Mouse (Mus musculus): ENCODE measurements at regions not wholly inside any gene's neighbourhood (a gene's known extent, or its start where the extent isn't known, plus 50 kb on each side); places are given as distances from the start of the nearest gene placed in this dataset.
"Not testable (repeated sequence)": the region's sequence is repeated elsewhere in the genome, so short reads cannot be mapped to it uniquely, and the experiment has no call there.

DNA sequence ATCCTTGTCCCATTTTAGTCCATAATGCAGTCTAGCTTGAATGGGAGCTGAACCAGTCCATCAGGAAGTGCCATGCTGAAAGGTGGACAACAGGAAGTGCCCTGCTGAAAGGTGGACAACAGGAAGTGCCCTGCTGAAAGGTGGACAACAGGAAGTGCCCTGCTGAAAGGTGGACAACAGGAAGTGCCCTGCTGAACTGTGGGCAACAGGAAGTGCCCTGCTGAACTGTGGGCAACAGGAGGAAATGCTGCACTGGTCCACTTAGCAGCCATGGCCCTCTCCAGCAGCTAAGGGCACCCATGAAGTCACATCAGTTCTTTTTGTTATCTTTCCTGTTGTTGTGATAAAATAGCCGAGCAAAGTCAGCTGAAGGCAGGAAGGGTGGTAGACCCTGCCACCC lies 112.1 kb upstream of the Rybp start:
- intact Hi-C loops (cut with DNase I); DNase-seq: not testable (repeated sequence)

DNA sequence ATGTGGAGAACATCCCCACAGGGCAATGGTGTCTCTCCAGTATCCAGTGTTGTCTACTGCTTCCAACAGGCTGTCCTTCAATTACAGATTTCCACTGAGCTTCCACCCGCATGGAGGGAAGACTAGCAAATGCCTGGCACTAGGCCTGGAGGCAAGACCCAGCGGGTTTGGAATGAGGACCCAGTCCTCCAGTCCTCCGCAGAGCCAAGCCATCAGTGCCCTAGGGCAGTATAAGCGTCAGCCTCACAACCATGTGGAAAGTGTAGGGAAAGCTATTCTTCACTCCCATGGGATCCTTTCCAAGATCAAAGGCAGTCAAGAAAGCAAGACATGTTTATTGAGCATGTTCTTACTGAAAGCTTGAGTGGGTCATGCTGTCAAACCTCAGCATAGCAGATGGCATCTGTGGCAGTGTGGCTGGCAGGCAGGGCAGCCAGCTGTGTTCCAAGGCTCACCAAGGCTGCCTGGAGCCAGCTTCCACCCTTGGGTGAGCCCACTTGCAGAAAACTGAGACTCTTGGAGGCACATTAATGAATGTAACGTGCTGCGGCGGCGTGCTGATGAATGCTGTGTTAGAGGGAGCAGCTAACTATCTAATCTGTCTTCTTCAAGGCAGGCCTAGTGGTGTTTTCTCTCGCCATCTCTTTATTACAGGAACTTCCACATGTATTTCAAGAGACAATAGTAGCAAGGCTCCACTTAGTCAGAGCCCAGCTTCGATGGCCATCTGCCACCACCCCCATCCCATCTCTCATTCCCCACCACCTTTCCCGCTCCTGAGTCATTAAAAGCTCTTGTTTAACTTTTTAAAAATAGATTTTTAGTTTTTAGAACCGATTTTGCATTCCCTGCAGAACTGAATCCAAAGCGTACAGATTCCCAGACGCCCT lies 109.3 kb upstream of the Rybp start:
- intact Hi-C loops (cut with DNase I): no loop called here
- DNase-seq: no peak

- no peak for DNase-seq
- intact Hi-C loops (cut with DNase I): no loop called here
These were observed 103.1 kb upstream of the Rybp start for GRCm38 (mm10) chr6:100390258-100390910.

DNA sequence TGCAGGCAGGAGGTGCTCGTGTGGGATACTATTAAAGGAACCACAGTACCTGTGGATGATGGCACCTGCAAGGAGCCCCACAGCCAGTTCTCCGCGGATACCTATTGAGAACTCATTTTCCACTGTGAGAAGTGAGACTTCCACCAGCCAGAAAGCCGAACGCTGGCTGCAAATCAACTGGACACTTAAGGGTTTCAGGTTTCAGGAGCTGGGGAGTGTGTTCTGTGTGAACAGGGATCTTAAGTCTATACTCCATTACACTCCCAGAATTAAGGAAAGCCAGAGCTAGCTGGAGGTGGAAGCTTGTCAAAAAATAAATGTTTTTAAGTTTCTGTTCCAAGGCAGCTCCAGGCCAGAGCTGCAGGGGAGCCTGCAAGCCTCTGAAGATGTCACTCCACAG lies 99.8 kb upstream of the Rybp start:
- no peak for DNase-seq
- intact Hi-C loops (cut with DNase I): no loop called here

DNA sequence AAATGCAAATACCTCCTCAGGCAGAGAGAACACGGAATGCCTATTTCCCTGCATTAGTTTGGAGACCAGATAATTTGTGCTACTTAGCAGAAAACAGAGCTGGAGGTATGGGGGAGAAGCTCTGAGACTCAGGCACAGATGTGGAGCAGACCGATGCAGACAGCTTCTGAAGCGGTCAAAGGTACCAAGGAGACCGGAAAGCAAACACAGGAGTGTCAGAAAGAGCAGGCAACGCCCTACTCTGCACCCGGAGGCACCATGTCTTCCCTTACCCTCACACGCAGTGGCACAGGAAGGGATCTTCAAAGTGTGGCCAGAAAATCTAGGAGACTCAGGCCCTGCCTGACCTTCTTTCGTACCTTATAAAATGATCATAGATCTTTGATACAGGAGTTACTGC lies 98.4 kb upstream of the Rybp start:
- intact Hi-C loops (cut with DNase I): no loop called here
- no peak for DNase-seq

DNA sequence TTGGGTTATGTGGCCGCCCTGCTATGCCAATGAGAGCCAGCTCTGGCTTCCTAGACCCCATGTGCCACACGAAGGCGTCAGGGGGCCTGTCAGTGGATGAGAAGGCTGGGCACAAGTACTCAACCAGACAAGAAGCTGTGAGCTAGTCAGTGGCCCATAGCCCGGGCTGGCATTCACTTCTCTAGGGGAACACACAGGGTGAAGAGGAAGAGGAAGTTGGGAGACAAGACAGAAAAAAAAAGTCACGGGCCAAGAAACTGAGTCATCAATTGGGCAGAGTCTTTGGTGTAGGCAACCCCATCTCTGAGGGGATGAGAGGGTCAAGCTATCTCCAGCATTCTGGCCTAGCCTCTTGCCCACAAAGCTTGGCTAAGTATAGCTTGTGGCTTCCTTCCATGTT lies 93.8 kb upstream of the Rybp start:
- no peak for DNase-seq
- intact Hi-C loops (cut with DNase I): no loop called here

DNA sequence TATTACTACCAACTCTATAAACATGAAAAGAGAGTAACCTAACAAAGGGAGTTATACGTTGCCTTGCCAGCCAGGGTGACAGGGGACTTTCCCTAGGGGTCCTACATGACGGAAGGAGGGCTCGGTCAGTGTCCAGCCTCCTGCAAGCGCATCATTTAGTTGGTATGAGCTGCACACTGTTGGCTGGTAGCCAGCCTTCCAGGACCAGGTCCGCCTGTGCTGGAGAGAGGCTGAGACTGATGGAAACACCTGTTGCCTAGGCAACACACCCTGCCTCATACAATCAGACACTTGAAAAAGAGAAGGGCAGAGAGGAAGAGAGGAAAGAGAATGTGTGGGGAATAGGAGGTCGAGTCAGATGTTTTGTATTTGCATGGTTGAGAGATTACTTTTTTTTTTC lies 93.3 kb upstream of the Rybp start:
- intact Hi-C loops (cut with DNase I): no loop called here
- DNase-seq: no peak

DNA sequence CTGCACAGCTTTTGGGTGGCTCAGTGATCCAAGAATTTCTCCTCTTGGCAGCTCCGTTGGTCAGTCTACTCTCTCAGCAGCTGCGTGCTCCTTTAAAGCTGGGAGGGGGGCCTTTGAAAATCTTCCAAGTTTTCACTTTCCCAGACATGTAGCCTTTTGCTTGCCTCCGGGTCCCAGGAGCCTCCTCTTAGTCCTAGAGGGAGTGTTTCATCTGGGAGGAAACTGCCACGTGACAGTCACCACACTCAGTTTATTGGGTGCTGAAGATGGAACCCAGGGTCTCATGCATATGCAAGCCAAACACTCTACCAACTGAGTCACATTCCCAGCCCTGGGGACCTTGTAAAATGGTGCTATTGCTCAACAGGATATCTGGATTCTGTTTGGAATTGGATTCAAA lies 92.5 kb upstream of the Rybp start:
- DNase-seq: no peak
- intact Hi-C loops (cut with DNase I): no loop called here

GRCm38 (mm10) chr6:100378533-100378874 lies 91.2 kb upstream of the Rybp start:
- DNase-seq: no peak
- intact Hi-C loops (cut with DNase I): no loop called here

- DNase-seq: no peak
- intact Hi-C loops (cut with DNase I): no loop called here
These were observed 90.7 kb upstream of the Rybp start for GRCm38 (mm10) chr6:100377828-100378532.

DNA sequence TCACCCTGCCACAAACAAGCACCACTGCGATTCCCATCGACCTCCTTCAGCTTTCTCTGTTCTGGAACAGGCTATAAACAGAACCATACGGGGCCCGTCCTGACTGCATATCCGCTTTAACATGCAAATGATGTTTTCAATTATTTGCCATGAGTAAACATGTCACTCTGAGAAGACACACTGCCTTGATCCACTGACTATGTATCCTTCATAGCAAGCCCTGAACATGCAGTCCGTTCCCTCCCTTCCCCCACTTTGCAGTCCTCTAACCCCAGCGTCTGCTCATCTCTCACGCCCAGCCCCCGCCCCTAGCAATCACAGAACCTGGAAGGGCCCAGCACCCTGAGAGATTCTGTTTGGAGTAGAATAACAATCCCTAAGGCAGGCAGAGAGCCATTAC lies 89.4 kb upstream of the Rybp start:
- intact Hi-C loops (cut with DNase I): no loop called here
- DNase-seq: no peak

DNA sequence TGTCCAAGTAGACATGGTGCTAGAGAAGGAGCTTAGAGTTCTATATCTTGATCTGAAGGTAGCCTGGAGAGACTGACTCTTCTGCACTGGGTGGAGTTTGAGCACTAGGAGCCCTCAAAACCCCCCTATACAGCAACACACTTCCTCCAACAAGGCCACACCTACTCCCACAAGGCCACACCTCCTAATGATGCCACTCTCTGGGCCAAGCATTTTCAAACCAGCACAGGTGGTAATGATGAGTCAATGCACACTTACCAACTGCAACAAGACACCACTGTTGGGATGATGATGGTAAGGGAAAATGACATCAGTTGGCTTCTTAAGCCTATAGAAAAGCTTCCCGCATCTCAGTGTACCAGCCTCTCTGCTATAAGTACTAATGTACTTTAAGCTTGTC lies 83.5 kb upstream of the Rybp start:
- no peak for DNase-seq

GRCm38 (mm10) chr6:100370358-100370757 lies 83.1 kb upstream of the Rybp start:
- intact Hi-C loops (cut with DNase I): no loop called here
- no peak for DNase-seq

More for the DNA sequence above, 83.5 kb upstream of the Rybp start:
- intact Hi-C loops (cut with DNase I): no loop called here

DNA sequence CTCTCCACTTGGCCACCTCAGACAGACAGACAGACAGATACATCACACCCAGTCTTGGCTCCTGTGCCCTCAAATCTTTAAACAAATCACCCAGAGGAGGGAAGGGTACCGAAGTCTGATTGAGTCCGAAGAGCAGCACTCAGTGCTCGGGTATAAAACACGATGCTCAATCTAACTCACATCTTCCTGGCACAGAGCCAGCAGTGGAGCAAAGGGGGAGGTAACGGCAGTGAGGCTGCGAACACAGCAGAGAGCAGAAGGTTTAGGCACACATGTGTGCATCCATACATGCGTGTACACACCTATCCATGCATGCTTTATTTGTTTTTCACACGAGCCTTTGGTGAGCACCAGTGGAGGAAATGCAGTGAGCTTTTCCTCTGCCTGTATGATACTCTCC lies 78.9 kb upstream of the Rybp start:
- no peak for DNase-seq
- intact Hi-C loops (cut with DNase I): no loop called here

DNA sequence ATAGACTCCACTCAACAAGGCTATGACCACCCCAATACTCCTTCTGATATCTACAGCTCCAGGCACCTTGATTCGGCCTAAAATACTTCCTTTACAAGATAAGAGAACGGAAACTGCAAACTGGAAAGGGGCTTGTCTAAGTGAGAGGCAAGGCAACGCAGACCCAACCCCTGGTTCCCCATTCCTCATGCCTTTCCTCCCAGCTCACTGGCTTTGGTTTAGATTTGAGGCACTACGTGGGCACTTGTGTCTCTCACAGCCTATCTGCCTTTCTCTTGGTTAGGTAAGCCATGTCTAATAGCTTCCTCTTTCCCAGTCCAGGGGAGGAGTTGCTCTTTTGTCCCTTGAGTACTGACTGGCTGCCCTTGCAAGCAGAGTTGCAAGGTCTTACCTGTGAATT lies 78.5 kb upstream of the Rybp start:
- intact Hi-C loops (cut with DNase I): no loop called here
- no peak for DNase-seq

GRCm38 (mm10) chr6:100363683-100364082 lies 76.4 kb upstream of the Rybp start:
- no peak for DNase-seq
- intact Hi-C loops (cut with DNase I): no loop called here

GRCm38 (mm10) chr6:100356617-100357399 lies 69.5 kb upstream of the Rybp start:
- intact Hi-C loops (cut with DNase I): no loop called here
- no peak for DNase-seq

DNA sequence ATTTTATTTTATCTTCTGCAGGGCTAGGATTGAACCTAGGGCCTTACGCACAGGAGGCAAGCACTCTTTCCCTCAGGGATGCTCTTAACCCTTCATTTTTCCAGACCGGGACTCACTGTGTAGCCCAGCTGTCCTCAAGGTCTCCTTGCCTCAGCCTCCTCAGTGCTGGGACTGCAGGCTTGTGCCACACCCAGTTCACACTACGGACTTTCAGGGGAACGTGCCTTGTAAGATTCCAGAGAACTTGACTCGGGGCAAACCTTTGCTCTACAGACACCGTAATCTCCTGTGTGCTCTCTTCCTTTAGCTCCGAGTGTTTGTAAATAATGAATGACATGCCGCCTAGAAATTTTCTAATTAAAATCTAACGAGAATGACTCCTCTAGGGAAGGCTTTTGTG lies 68.6 kb upstream of the Rybp start:
- intact Hi-C loops (cut with DNase I): no loop called here

DNA sequence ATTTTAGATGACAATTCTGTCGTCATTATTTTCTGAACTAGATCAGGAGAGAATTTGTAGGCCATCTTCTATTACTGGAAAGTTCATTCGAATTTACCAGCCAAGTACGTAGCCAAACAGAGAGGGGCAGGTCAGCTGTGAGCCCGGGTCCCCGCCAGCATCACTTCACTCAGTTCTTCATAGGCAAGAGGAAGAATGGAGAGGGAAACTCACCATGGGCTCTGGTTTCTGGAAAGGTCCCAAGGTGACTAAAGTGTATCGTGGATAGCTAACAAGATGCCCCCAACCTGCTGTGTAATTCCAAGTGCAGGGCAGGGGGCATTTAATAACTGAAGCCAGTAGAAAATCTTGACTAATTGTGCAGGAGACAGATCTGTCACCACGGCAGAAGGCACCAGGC lies 60.2 kb upstream of the Rybp start:
- intact Hi-C loops (cut with DNase I): no loop called here
- no peak for DNase-seq

More for the DNA sequence above, 68.6 kb upstream of the Rybp start:
- DNase-seq: no peak

DNA sequence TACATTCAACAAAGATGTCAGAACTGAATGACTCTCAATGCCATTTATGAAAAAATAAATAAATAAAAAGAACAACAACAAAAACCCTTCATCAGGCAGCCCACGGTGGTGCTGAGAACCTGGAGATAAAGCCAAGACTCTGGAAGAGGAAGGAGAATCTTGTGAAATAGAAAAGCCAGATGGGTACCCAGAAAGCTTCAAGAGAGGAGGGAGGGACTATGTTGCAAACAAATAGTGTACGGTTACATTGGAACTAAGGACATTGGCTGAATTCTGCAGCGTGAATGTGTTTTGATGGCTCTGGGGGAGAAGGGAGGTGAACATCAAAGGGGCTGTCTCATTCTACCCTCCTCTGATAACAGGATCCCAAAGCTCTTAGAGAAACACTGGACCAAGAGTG lies 57.8 kb upstream of the Rybp start:
- intact Hi-C loops (cut with DNase I): no loop called here
- no peak for DNase-seq
